Mouse (Mus musculus): ENCODE measurements around the gene Rufy2. TPM values are rescaled to one million over a fixed set of nuclear protein-coding genes. Genes with fewer than 3 reads are reported as not detected.

The Rufy2 gene
- 10 to 100 TPM; 86.1 to 88.7 TPM for total RNA-seq (2021)
- long read RNA-seq, experiment 1, full-length matches to known transcripts = 40 of 63 reads
- long read RNA-seq, experiment 1, partial matches to known transcripts = 5 of 63 reads
- long read RNA-seq, experiment 1, other reads (novel, unspliced or antisense) = 18 of 63 reads
- long read RNA-seq, experiment 2, full-length matches to known transcripts = 21 of 42 reads
- long read RNA-seq, experiment 2, partial matches to known transcripts = 3 of 42 reads
- long read RNA-seq, experiment 2, other reads (novel, unspliced or antisense) = 18 of 42 reads

GRCm38 (mm10) chr10:62980039-62980954, at the start of gene Rufy2:
Gene Rufy2 (plus strand): TSS chr10:62980223.
- intact Hi-C loops (cut with DNase I) = loop anchor here (5.0 to 10.0 kb wide), 2 partner anchors 58 to 85 kb away; partner anchors contain the start of genes Pbld1 and Slc25a16
- peak; percentile 90 to 94 for DNase-seq (ENCODE audit: low spot score in 2 of 2)

- intact Hi-C loops (cut with DNase I) = no loop called here
- DNase-seq (ENCODE audit: low spot score in 2 of 2) = no peak
These were observed 47.6 kb upstream of the Rufy2 start for GRCm38 (mm10) chr10:62932381-62932780.

- no peak for DNase-seq (ENCODE audit: low spot score in 2 of 2)
- intact Hi-C loops (cut with DNase I) = no loop called here
These were observed 34.9 kb upstream of the Rufy2 start for GRCm38 (mm10) chr10:62944975-62945580.

GRCm38 (mm10) chr10:62946738-62947471, 33.1 kb upstream of the Rufy2 start, which contains the start of gene Dna2:
Gene Dna2 (plus strand): TSS chr10:62947026.
- intact Hi-C loops (cut with DNase I) = no loop called here

GRCm38 (mm10) chr10:62948551-62948950, 31.5 kb upstream of the Rufy2 start:
- no peak for DNase-seq (ENCODE audit: low spot score in 2 of 2)
- intact Hi-C loops (cut with DNase I) = no loop called here

More at GRCm38 (mm10) chr10:62946738-62947471, 33.1 kb upstream of the Rufy2 start, which contains the start of gene Dna2:
- DNase-seq (ENCODE audit: low spot score in 2 of 2) = peak; percentile 64 to 76

GRCm38 (mm10) chr10:62963956-62964355, 16.1 kb upstream of the Rufy2 start:
- intact Hi-C loops (cut with DNase I) = no loop called here
- no peak for DNase-seq (ENCODE audit: low spot score in 2 of 2)

GRCm38 (mm10) chr10:62965796-62966195, 14.2 kb upstream of the Rufy2 start:
- no peak for DNase-seq (ENCODE audit: low spot score in 2 of 2)
- intact Hi-C loops (cut with DNase I) = no loop called here

GRCm38 (mm10) chr10:62966291-62966690, 13.7 kb upstream of the Rufy2 start:
- intact Hi-C loops (cut with DNase I) = no loop called here
- DNase-seq (ENCODE audit: low spot score in 2 of 2) = no peak

- DNase-seq (ENCODE audit: low spot score in 2 of 2) = no peak
- intact Hi-C loops (cut with DNase I) = no loop called here
These were observed 8.2 kb upstream of the Rufy2 start for GRCm38 (mm10) chr10:62971821-62972220.

GRCm38 (mm10) chr10:62979667-62980038, 370 bp upstream of the Rufy2 start:
- DNase-seq (ENCODE audit: low spot score in 2 of 2) = no peak
- intact Hi-C loops (cut with DNase I) = loop anchor here (5.0 to 10.0 kb wide), 2 partner anchors 57 to 85 kb away; partner anchors contain the start of genes Pbld1 and Slc25a16

- intact Hi-C loops (cut with DNase I) = loop anchor here (5.0 to 10.0 kb wide), 2 partner anchors 62 to 81 kb away; partner anchors contain the start of genes Pbld1 and Slc25a16
- no peak for DNase-seq (ENCODE audit: low spot score in 2 of 2)
These were observed 4.0 kb downstream of the Rufy2 start for GRCm38 (mm10) chr10:62984072-62984471.

GRCm38 (mm10) chr10:62984495-62984894, 4.5 kb downstream of the Rufy2 start:
- intact Hi-C loops (cut with DNase I) = loop anchor here (5.0 to 10.0 kb wide), 2 partner anchors 62 to 80 kb away; partner anchors contain the start of genes Pbld1 and Slc25a16
- DNase-seq (ENCODE audit: low spot score in 2 of 2) = no peak

- DNase-seq (ENCODE audit: low spot score in 2 of 2) = peak; percentile 29 to 45
- intact Hi-C loops (cut with DNase I) = loop anchor here (10.0 kb wide), 1 partner anchor 77 kb away; the partner anchor contains the start of gene Pbld1
These were observed 7.3 kb downstream of the Rufy2 start for GRCm38 (mm10) chr10:62987341-62987740.

GRCm38 (mm10) chr10:62990636-62991035, 10.6 kb downstream of the Rufy2 start:
- intact Hi-C loops (cut with DNase I) = no loop called here
- DNase-seq (ENCODE audit: low spot score in 2 of 2) = no peak

- DNase-seq (ENCODE audit: low spot score in 2 of 2) = no peak
- intact Hi-C loops (cut with DNase I) = no loop called here
These were observed 14.0 kb downstream of the Rufy2 start for GRCm38 (mm10) chr10:62993991-62994390.

- intact Hi-C loops (cut with DNase I) = no loop called here
- DNase-seq (ENCODE audit: low spot score in 2 of 2) = no peak
These were observed 20.6 kb downstream of the Rufy2 start for GRCm38 (mm10) chr10:63000584-63000983.

GRCm38 (mm10) chr10:63003252-63003651, 23.2 kb downstream of the Rufy2 start:
- no peak for DNase-seq (ENCODE audit: low spot score in 2 of 2)
- intact Hi-C loops (cut with DNase I) = no loop called here

GRCm38 (mm10) chr10:63004556-63004955, 24.5 kb downstream of the Rufy2 start:
- no peak for DNase-seq (ENCODE audit: low spot score in 2 of 2)
- intact Hi-C loops (cut with DNase I) = no loop called here

- intact Hi-C loops (cut with DNase I) = no loop called here
- no peak for DNase-seq (ENCODE audit: low spot score in 2 of 2)
These were observed 28.2 kb downstream of the Rufy2 start for GRCm38 (mm10) chr10:63008193-63008592.

Data from left cerebral cortex, postnatal 14 days (tissue).